Mouse (Mus musculus) erythroblast, embryonic 14.5 days (primary cell): Measurements from ENCODE around the gene Utp6.

Experiments
- GATA1 ChIP-seq: IDR thresholded peaks from 2 replicates; pipeline ENCODE4 v1.6.1; 2012; ENCODE audit warnings: low read length, inconsistent platforms, mixed read lengths
- TAL1 ChIP-seq: IDR thresholded peaks from 3 replicates; pipeline ENCODE4 v1.6.1; 2012; ENCODE audit warnings: low read length, inconsistent platforms, mixed read lengths

- TF ChIP-seq GATA1 = no peak
- no peak for TF ChIP-seq TAL1
These were observed 41.6 kb downstream of the Utp6 start for GRCm38 (mm10) chr11:79920505-79921025.
